Mouse (Mus musculus) large intestine, adult 2 months (tissue): Measurements from ENCODE around the gene Trim31. TPM values are rescaled to one million over a fixed set of nuclear protein-coding genes. Genes with fewer than 3 reads are reported as not detected.
A peak's percentile ranks its signal among the peaks of the same experiment; 100 is the strongest.
"Not testable (repeated sequence)": the region's sequence is repeated elsewhere in the genome, so short reads cannot be mapped to it uniquely, and the experiment has no call there.

ENCODE experiments used
- DNase-seq: peaks from one replicate; pipeline ENCODE4 v3.0.0-alpha.2; 2012; ENCODE audit warnings: low read depth, low spot score
- WGBS: fragments of 180-500 bp; shearing (Covaris S2); methylation state at CpG from one replicate; pipeline ENCODE4 v1.1.7; 2018; 5-methylcytosine and 5-hydroxymethylcytosine counted together
- polyA plus RNA-seq: library from polyadenylated mRNA; depleted of rRNA; stranded (reverse); fragments of >200 nt; gene quantifications from 2 replicates; pipeline ENCODE4 v1.2.3, GENCODE M21; 2012; rRNA removed

Trim31 gene
- polyA plus RNA-seq = 45.9 and 70.6 TPM in 2 replicates

GRCm38 (mm10) chr17:36897552-36898205, at the start of gene Trim31:
Gene Trim31, plus strand, starts transcription at chr17:36898118.
- no peak for DNase-seq
- WGBS = 28% methylated on average over 6 of the region's 6 CpGs

DNA sequence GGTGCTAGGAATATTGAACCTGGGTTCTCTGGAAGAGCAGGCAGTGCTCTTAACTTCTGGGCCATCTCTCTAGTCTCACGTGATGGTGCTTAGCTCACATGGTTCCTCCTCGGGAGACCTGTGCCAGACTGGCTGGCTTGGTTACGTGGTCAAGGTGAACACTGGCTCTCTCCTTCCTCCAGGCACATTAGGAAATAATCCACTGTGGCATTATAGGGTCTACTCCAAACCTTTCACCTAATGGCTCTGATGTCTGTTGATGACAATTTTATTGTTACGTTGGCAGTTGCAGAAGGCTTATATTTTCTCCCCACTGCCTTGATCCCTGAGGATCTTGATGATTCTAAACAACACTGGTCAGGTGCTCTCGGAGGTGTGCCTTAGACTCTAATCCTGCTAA, 49.0 kb upstream of the Trim31 start:
- 55% methylated on average over 5 of the region's 5 CpGs for WGBS
- no peak for DNase-seq

GRCm38 (mm10) chr17:36849992-36850391, 47.9 kb upstream of the Trim31 start:
- WGBS = 47% methylated on average over 2 of the region's 2 CpGs

DNA sequence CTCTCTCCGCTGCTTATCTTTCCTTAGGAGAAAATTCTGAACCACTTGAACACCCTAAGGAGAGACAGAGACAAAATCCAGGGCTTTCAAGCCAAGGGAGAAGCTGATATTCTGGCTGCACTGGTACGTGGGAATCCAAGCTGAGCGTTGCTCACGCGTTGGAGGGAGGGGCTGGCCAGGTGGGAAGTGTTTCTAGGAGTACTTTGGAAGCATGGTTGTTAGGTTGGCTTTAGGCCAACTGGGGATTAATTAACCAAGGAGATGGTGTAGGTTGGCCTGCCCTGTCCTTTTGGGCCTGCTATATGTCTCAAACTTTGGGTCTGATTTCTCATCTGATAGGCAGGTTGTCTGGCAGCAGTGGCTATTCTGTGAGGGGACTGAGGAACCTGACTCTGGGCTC, 46.7 kb upstream of the Trim31 start:
- DNase-seq = no peak
- WGBS = 42% methylated on average over 5 of the region's 5 CpGs

More at GRCm38 (mm10) chr17:36849992-36850391, 47.9 kb upstream of the Trim31 start:
- DNase-seq = no peak

- DNase-seq = no peak
- WGBS = 78% methylated on average over 5 of the region's 5 CpGs
Measured at GRCm38 (mm10) chr17:36851627-36852026, 46.3 kb upstream of the Trim31 start.

GRCm38 (mm10) chr17:36855484-36855883, 42.4 kb upstream of the Trim31 start:
- WGBS = 84% methylated on average over 3 of the region's 3 CpGs
- no peak for DNase-seq

GRCm38 (mm10) chr17:36856236-36856635, 41.7 kb upstream of the Trim31 start:
- no peak for DNase-seq

DNA sequence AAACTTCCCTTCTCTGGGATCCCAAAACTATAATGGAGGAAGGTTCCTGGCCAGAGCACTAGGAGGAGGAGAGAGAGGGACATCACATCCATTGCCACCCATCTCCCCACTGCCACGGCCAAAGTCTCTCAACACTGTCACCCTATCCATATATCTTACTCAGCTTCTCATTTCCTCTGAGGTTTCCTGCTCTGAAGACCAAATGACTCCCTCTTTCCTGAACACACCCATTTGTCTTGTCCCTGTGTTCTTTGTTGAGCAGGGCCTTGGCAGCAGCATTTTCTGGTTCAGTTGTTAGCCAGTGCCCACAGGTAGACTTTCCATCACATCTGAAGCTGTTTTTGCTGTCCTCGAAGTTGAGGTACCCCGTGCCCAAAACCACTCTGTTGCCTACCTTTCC, 39.7 kb upstream of the Trim31 start:
- 85% methylated on average over 3 of the region's 3 CpGs for WGBS
- no peak for DNase-seq

More at GRCm38 (mm10) chr17:36856236-36856635, 41.7 kb upstream of the Trim31 start:
- 88% methylated on average over 4 of the region's 4 CpGs for WGBS

DNA sequence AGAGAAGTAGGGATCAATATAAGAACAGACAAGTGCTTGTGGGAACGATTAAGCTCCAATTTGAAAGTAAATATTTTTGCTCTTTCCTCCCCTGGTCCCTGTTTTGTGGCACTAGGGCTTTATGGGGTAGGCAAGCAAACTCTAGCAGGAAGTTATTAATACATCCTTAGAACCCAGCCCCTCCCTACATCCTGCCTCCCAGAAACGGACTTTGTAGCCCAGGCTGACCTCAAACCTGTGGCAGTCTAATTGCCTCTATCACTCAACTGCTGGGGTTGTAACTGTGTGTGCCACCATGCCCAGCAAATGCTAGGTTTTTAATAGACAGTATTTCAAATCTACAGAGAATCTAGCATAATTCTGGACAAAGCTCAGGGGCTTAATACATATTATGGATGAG, 36.2 kb upstream of the Trim31 start:
- DNase-seq = no peak
- WGBS = 16% methylated on average over 2 of the region's 2 CpGs

DNA sequence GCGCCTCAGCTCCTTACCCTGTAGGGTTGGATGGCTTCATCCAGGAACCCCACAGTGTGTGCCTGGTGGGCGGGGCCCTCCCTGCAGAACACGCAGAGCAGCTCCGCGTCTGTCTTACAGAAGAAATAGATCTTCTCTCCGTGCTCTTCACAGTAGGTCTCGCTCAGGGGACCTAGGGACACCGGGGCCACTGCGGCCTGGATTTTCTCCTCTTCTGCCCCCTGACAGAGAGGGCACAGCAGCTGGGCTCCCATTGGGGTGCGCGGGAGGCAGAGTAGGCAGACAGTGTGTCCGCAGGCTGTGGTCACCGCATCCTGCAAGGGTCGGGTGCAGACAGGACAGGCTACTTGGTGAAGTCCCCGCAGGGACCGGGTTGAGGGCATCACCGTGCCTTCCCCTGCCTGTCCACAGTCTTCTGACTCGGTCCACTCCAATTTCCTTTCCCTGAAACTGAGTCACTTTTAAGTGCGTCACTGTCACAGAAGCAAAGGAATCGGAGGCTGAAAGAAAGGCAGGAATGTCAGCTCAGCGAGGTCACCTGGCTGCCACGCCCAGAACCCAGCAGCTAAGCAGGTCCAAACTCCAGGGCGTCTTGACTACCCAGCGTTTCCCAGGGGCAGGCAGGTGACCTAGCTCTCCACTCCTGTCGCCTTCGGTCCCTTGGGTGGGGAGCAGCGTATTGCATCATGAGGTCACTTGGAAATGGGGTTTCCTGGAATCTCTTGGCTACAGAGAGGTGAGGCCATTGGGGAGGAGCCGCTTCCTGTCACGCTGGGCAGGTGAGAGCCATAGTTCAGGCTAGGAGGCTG, 31.0 kb upstream of the Trim31 start, which contains the start of gene Trim15:
Gene Trim15, minus strand, starts transcription at position 492 of the 809 bp plus-strand sequence.
- peak; percentile 79 for DNase-seq
- 7% methylated on average over 29 of the region's 29 CpGs for WGBS

- DNase-seq = no peak
- 90% methylated on average over 2 of the region's 2 CpGs for WGBS
Measured at GRCm38 (mm10) chr17:36868836-36869235, 29.1 kb upstream of the Trim31 start.

DNA sequence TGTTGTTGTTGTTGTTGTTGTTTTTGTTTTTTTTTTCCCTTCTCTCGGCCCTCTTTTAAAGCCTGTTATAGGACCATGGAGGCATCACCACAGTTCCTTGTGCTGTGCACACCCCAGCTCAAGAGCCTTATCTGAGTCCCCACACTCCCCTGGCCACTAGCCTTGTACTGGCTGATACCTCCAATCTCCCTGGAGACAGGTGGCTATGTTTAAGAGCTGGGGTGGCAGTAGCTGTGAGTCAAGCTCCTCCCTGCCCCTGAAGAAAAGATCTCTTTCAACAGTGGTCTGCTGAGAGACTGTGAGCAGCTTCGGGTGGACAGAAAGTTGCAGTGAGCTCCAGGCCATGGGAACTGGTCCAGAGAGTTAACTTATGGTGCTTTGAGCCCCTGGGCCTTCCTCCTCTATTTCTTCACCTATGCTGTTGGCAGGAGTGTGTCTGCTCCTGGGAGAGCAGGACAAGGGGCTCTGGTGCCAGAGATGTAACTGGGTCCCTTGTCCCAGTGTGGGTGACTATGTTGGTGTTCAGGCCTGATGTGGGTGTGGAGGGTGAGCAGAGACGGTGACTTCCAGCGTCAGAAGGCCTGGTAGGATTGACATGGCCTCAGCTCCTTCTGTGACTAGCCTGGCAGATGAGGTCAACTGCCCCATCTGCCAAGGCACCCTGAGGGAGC, 28.5 kb upstream of the Trim31 start, which contains the start of gene Trim10:
Gene Trim10, plus strand, starts transcription at position 291 of the 671 bp plus-strand sequence.
- 77% methylated on average over 4 of the region's 4 CpGs for WGBS
- DNase-seq = no peak

- no peak for DNase-seq
- WGBS = 65% methylated on average over 25 of the region's 25 CpGs
Measured at GRCm38 (mm10) chr17:36869955-36870810, 27.7 kb upstream of the Trim31 start.

DNA sequence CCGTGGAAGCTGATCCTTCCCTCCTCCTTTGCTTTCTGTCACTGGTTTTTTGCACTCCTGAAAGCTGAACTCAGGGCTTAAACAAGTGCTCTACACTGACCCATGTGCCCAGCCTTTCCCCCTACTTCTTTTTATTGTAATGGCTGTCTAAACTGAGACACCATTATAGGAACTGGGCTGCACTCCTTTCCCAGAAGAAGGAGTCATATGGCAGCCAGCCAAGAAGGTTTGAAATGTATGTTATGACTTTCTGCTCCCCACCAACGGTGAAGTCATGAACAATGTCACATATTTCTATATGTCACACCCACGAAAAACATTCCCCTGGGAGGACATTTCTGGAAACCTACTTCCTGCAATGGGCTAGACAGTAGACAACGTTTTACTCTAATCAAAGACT, 23.3 kb upstream of the Trim31 start:
- DNase-seq = no peak
- 22% methylated on average over 4 of the region's 4 CpGs for WGBS

- no peak for DNase-seq
- 77% methylated on average over 2 of the region's 2 CpGs for WGBS
Measured at GRCm38 (mm10) chr17:36883350-36883749, 14.6 kb upstream of the Trim31 start.

DNA sequence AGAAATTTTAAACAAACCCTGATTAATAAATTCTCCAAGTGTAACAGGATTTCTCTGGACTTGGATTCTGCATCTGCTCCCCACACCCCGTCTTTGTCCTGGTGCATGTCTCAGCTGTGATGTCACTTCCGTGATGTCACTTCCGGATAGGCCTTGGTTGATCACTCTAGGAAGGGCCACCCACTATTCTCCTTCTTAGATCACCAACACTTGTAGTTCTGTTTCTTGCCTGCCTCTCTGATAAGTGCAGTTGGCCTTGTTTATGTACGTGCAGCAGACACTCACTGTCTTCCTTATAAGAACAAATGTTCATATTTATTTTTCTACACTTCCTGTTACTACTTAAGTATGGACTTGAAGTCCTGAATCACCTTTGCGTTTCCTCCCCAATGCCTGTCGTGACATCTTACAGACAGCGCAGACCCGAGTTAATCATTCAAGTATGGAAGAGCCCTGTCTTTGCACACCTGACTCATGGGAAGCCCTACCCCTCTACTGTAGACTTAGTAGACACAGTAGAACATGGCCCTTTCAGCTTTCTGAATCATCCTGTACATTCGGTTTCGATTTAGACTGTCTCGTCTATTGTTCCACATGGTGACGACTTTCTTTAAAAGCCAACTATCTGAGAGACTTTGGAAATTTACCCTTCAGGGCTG, 12.7 kb upstream of the Trim31 start:
- DNase-seq = no peak
- 45% methylated on average over 12 of the region's 12 CpGs for WGBS

GRCm38 (mm10) chr17:36890073-36890903, 7.6 kb upstream of the Trim31 start, which contains the start of gene Trim40:
Gene Trim40, minus strand, starts transcription at chr17:36890123.
- no peak for DNase-seq
- WGBS = 42% methylated on average over 5 of the region's 5 CpGs

DNA sequence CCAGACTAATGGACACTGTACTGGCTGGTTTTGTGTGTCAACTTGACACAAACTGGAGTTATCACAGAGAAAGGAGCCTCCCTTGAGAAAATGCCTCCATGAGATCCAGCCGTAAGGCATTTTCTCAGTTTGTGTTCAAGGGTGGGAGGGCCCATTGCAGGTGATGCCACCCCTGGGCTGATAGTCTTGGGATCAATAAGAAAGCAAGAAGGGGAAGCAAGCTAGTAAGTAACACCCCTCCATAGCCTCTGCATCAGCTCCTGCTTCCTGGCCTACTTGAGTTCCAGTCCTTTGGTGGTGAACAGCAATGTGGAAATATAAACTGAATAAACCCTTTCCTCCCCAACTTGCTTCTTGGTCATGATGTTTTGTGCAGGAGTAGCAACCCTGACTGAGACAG, 6.4 kb upstream of the Trim31 start:
- WGBS = 92% methylated on average over 1 of the region's 1 CpGs

More for the DNA sequence above, 6.4 kb upstream of the Trim31 start:
- not testable (repeated sequence) for DNase-seq
